Mouse (Mus musculus) ES-Bruce4 (cell line): ENCODE results near the gene Nkain1. TPM values are rescaled to one million over a fixed set of nuclear protein-coding genes. Genes with fewer than 3 reads are reported as not detected.

Experiments used
- H3K27ac ChIP-seq: 2 replicates; pipeline ENCODE4 v1.5.1; 2012; ENCODE audit warnings: low read length, inconsistent platforms; ENCODE audit not compliant: insufficient read depth
- H3K27me3 ChIP-seq: 2 replicates; pipeline ENCODE4 v1.6.1; 2012; ENCODE audit warnings: mild to moderate bottlenecking, low read length, inconsistent platforms; ENCODE audit not compliant: control insufficient read depth, poor library complexity, insufficient read depth, severe bottlenecking
- H3K36me3 ChIP-seq: 2 replicates; pipeline ENCODE4 v1.6.1; 2012; ENCODE audit warnings: inconsistent platforms, mild to moderate bottlenecking, low read length, moderate library complexity; ENCODE audit not compliant: control insufficient read depth, poor library complexity, insufficient read depth, severe bottlenecking
- H3K4me1 ChIP-seq: one replicate; pipeline ENCODE4 v1.8.1; 2011; ENCODE audit warnings: low read length; ENCODE audit not compliant: control insufficient read depth, insufficient read depth
- H3K4me3 ChIP-seq: 2 replicates; pipeline ENCODE4 v1.5.1; 2011; ENCODE audit warnings: low read depth, mild to moderate bottlenecking, low read length
- H3K9ac ChIP-seq: 2 replicates; pipeline ENCODE4 v1.6.1; 2012; ENCODE audit warnings: low read depth, mild to moderate bottlenecking, inconsistent platforms; ENCODE audit not compliant: poor library complexity, severe bottlenecking
- H3K9me3 ChIP-seq: replicated peaks from 2 replicates; pipeline ENCODE4 v1.6.1; 2012; ENCODE audit warnings: mild to moderate bottlenecking, low read length, inconsistent platforms; ENCODE audit not compliant: control insufficient read depth, poor library complexity, insufficient read depth, severe bottlenecking
- CTCF ChIP-seq: IDR thresholded peaks from one replicate; pipeline ENCODE4 v1.8.1; 2011; ENCODE audit warnings: low read depth, low read length
- EP300 ChIP-seq: IDR thresholded peaks from 2 replicates; pipeline ENCODE4 v1.6.1; 2011; ENCODE audit warnings: low read depth, low read length; ENCODE audit not compliant: insufficient read depth
- POLR2A ChIP-seq: IDR thresholded peaks from one replicate; pipeline ENCODE4 v1.8.1; 2011; ENCODE audit warnings: low read length; ENCODE audit not compliant: insufficient read depth
- polyA plus RNA-seq: library from polyadenylated mRNA; stranded (reverse); fragments of >200 nt; gene quantifications from 2 replicates; pipeline ENCODE4 v1.2.4, GENCODE M21; 2011; ENCODE audit warnings: low read depth; ENCODE audit not compliant: missing spikeins, insufficient read depth, insufficient read length

The Nkain1 gene
- polyA plus RNA-seq, 1 experiment, result 55.9 TPM

DNA sequence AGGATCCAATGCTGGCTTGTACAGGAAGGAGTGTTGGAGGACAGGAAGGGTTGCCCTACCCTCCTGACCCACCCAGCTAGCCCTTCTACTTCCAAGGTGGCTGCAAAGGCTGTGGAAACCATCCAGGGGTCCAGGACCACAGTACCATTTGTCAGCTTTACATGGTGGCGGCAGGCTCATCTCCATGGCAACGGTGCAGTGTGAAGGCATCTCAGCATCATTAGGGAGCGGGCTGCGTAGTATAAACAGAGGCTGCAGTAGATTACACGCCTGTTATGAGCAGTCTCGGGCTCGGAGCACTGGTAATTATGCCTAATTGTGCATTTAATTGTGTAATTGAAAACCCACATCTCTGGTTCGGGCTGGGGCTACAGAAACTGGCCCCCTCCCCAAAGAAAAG is 10.2 kb downstream of the Nkain1 start:
- Histone ChIP-seq H3K27ac (no peak overlapping the region), H3K4me3 (no peak overlapping the region), H3K36me3 (no peaks in the 10 kb centered on the region), H3K9me3 (no peaks in the 10 kb centered on the region), H3K9ac (no peak overlapping the region), H3K27me3 (no peaks in the 10 kb centered on the region), H3K4me1 (peaks cover 6% of the 10 kb centered on the region)
- TF ChIP-seq POLR2A (no peak), EP300 (no peak)

DNA sequence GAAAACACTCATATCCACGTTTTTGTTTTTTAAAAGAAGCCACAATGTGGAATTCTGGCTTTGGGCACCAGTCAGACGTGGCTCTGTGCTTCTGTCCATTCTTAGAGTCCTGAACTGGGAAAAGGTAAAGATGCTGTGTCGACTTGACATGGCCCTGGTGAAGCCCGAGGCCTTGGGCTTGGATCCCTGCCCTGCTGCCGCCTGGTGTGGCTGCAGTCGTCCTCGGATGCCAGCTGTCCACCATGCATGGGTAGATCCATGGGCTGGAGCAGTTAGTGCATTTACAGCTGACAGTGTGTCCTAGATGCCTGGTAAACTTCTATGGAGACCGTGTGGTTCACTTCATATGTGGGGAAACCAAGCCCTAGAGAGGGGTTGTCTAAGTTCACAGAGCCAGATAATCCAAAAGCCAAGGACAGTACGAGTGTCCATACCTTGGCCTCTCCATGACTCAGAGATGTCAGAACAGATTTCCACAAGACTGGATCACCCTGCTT is 10.7 kb downstream of the Nkain1 start:
- no peak overlapping the region for H3K4me3 ChIP-seq
- H3K4me1 ChIP-seq, result peaks cover 6% of the 10 kb centered on the region
- no peaks in the 10 kb centered on the region for H3K36me3 ChIP-seq
- H3K9me3 ChIP-seq, result no peaks in the 10 kb centered on the region
- H3K27ac ChIP-seq, result no peak overlapping the region
- TF ChIP-seq POLR2A (no peak), EP300 (no peak)
- H3K27me3 ChIP-seq, result no peaks in the 10 kb centered on the region
- H3K9ac ChIP-seq, result no peak overlapping the region

DNA sequence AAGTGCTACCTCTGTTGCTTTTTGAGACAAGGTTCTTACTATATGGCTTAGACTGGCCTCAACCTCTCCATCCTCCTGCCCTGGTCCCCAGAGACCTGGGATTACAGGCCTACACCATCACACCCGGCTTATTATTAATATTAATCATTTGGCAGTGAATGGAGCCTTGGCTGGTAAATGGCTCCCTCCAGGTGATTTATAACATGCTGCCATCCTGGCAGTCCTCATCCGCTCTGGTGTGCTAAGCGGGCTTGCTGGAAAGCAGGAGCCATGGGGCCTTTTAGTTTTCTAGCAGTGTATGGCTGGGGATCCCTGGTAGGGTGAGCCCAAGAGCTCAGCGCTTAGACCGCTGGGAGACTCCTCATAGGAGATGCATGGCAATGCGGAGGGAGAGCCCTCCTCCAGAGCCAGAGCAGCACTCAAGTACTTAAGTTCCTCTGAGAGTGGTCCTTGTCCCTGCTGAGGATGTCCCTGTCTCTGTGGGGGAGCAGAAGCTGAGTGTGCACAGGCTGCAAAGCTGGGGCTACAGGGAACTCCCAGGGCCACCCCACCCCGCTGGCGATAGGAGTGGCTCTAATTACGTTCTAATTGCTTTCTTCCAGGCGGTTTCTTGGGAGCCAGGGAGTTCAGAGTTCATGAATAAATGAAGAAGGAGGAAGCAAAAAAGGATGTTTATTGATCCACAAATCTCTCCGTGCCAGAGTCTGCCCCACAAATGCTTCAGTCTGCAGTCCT is 13.2 kb downstream of the Nkain1 start:
- H3K27ac ChIP-seq, result no peak overlapping the region
- H3K27me3 ChIP-seq, result no peaks in the 10 kb centered on the region
- peaks cover 12% of the 10 kb centered on the region for H3K4me1 ChIP-seq
- no peaks in the 10 kb centered on the region for H3K9me3 ChIP-seq
- H3K4me3 ChIP-seq, result no peak overlapping the region
- no peaks in the 10 kb centered on the region for H3K36me3 ChIP-seq
- no peak for TF ChIP-seq EP300
- TF ChIP-seq POLR2A, result no peak
- no peak for TF ChIP-seq CTCF
- no peak overlapping the region for H3K9ac ChIP-seq

- no peak overlapping the region for H3K9ac ChIP-seq
- H3K4me1 ChIP-seq, result peaks cover 12% of the 10 kb centered on the region
- no peak overlapping the region for H3K27ac ChIP-seq
- no peak overlapping the region for H3K4me3 ChIP-seq
- H3K27me3 ChIP-seq, result no peaks in the 10 kb centered on the region
- H3K9me3 ChIP-seq, result no peaks in the 10 kb centered on the region
- H3K36me3 ChIP-seq, result no peaks in the 10 kb centered on the region
- no peak for TF ChIP-seq CTCF
- TF ChIP-seq POLR2A, result no peak
- no peak for TF ChIP-seq EP300
These were observed 14.8 kb downstream of the Nkain1 start for GRCm38 (mm10) chr4:130559220-130559619.

GRCm38 (mm10) chr4:130557852-130558251 is 16.1 kb downstream of the Nkain1 start:
- TF ChIP-seq EP300 (no peak), CTCF (no peak), POLR2A (no peak)
- Histone ChIP-seq H3K4me1 (peaks cover 12% of the 10 kb centered on the region), H3K36me3 (no peaks in the 10 kb centered on the region)

DNA sequence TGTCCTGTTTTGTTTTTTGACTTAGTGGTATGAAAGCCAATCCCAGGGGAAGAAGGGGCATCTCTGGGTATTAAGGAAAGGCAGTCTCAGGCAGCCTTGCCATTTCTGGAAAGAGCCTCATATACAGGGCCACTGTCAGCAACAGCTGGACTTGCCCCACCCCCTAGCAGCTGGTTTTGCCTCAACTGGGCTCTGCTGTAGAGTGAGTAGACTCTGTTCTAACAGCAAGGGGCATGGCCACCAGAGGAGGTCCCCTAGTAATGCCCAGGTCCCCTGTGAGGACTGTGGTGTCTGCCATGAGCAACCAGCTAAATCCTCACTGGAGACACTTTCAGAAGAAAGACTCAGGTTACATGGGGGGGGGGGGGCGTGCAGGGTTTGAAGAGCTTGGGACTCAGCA is 17.0 kb downstream of the Nkain1 start:
- Histone ChIP-seq H3K4me3 (no peak overlapping the region), H3K27ac (no peak overlapping the region), H3K27me3 (no peaks in the 10 kb centered on the region), H3K9ac (no peak overlapping the region), H3K9me3 (no peaks in the 10 kb centered on the region), H3K4me1 (peaks cover 12% of the 10 kb centered on the region), H3K36me3 (no peaks in the 10 kb centered on the region)
- TF ChIP-seq CTCF (no peak), POLR2A (no peak), EP300 (no peak)

More at GRCm38 (mm10) chr4:130557852-130558251, 16.1 kb downstream of the Nkain1 start:
- Histone ChIP-seq H3K27ac (no peak overlapping the region), H3K9me3 (no peaks in the 10 kb centered on the region), H3K9ac (no peak overlapping the region), H3K27me3 (no peaks in the 10 kb centered on the region), H3K4me3 (no peak overlapping the region)
